Mouse (Mus musculus): ENCODE results near the gene Mrpl40.
"Not testable (repeated sequence)": the region's sequence is repeated elsewhere in the genome, so short reads cannot be mapped to it uniquely, and the experiment has no call there.

Mrpl40 gene

DNA sequence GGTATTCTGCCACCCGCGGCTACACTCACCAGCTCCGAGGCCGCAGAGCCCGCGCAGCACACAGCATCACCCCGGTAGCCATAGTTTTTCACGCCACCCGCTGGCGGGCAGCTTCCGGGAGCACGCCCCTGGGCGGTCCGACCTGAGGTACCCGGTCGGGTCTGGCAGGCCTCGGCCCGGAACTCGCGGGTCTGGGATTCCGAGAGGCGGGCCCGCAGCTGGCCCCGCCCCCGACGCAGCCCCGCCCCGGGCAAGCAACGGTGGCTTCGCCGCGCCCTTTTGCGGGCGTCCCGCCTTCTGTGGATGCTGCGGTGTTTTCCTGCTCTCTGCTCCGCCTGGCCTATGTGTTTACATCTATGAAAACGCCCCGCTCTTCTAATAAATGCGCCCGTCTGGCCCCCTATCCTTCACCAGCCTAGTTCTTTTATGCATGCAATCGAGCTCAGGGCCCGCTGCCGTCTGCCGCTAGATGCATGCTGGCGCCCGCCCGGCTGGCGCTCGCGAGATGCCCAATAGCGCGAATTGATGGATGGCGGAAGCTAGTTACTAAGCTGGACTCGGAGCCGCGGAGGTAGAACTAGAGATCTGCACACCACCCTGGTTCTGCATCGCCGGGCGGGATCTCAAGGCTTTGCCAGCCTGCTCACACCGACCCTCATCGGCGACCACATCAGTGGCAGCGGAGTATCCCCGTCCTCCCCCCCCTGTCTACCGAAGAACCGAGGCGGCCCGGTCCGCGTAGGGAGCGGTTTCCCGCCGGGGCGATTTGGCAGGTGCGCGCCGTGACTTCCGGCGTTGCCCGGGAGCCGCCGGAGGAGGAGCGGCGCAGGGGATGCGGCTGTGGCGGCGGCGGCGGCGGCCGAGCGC is at the start of gene Mrpl40, which contains the start of gene Hira:
Gene Mrpl40 (minus strand): TSS at position 421 of the 867 bp plus-strand sequence.
Gene Hira (plus strand): TSS at position 596 of the 867 bp plus-strand sequence.
- in situ Hi-C loops (cut with MboI, MseI): no loop called here

DNA sequence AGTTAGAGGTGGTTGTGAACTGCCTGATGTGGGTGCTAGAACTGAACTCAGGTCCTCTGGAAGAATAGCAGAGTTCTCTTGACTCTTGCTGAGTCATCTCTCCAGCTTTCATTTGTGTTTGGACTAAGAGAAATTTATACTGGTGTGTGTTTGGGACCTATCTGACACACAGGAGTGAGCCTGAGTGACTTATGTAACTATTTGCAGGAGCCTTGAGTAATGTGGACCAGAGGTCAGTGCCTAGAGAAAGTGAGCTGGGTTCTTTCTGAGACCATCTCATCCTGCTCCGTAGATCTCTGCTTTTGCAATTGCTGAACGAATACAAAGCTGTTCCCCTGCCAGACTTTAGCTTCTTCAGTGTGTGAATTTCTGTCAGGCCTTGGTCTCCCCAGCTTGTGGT is 45.1 kb upstream of the Mrpl40 start:
- in situ Hi-C loops (cut with MboI, MseI): no loop called here

DNA sequence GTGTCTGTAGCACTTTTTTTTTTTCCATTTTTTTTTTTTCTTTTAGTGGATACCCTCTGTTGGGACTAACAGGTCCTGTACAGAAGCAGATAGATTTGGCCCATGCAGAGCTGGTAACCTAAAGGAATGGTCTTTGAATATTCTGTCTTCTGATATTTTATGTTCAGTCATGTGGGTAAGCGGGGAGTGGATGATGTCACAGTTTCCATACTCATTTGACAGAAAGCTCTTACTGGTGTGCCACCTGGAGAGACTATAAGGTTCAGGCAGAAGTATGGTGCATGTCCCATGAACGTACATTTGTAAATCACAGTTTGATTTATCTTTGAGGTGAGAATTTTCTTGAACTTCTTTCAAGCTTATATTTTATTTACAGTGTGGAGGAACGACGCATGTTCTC is 39.4 kb upstream of the Mrpl40 start:
- in situ Hi-C loops (cut with MboI, MseI): no loop called here

DNA sequence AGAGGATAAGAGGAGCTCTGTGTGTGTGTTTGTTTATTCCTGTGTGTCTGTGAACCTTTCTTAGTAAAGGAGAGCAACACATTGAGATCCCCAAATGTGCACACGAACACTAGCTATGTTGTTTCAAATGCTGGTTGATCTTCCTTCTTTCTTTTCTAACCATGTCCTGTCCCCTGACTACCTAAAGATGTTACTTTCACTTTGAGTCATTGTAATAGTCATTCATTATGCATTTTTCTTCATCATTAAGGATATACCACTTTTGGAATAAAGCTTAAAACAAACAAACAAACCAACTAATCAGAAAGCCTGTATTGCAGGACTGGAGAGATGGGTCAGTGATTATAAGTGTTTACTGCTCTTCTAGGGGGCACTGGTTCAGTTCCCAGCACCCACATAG is 29.0 kb upstream of the Mrpl40 start:
- in situ Hi-C loops (cut with MboI, MseI): no loop called here

DNA sequence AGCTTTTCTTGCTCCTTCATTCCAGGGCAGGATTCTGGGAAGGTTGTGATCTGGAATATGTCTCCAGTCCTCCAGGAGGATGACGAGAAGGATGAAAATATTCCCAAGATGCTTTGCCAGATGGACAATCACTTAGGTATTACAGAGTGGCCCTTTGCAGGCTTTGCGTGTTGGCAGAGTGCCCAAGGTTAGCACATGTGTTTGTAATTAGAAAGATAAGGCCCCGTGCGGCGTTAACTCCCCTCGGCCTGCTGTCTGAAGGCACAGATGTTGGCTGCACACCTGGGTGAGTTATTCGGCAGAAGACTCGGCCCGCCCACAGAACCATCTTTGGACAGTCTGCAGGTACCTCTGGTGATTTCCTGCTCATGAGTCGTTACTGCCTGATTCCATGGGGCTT is 19.8 kb upstream of the Mrpl40 start:
- in situ Hi-C loops (cut with MboI, MseI): no loop called here

DNA sequence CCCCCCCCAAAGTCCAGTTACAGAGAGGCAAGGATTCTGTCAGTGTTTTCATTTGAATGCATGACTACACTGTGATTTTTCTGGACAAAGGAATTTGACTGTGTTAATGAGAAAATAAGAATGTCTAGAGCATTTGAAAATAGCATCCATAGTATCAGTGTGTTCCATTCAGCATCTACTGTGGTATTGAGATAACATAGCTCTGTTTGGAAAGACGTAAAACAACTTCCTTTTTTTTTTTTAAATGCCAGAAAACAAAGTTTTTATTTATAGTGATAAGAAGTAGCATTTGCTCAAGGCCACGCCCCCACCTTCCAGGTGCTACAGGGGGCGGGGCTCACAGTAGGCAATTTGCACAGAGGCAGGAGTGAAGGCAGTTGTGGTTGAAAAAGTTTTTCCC is 18.6 kb upstream of the Mrpl40 start:
- in situ Hi-C loops (cut with MboI, MseI): no loop called here

DNA sequence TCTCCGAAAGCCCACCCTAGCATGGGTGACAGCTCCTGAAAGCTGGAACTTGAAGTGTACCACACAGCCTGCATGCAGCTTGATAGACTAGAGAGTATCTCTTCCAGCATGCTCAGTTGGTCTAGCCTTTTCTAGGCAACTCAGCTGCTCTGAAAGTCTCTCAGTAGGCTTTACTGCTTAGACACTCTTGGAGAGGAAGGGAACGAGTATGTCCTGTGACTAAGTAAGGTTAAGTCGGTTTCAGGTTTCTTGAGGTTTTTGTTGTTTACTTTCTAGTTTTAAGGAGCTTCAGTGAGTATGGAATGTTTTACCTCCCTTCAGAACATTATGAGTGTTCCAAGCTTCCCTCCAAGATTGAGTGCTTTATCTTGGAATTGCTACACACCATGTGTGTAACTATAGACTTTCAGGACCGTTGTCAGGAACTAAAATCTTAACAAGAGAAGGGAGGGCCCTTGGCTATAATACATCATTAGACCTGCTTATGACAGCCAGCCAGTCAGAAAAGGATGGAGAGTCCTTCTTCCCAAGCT is 17.2 kb upstream of the Mrpl40 start:
- in situ Hi-C loops (cut with MboI, MseI): no loop called here

DNA sequence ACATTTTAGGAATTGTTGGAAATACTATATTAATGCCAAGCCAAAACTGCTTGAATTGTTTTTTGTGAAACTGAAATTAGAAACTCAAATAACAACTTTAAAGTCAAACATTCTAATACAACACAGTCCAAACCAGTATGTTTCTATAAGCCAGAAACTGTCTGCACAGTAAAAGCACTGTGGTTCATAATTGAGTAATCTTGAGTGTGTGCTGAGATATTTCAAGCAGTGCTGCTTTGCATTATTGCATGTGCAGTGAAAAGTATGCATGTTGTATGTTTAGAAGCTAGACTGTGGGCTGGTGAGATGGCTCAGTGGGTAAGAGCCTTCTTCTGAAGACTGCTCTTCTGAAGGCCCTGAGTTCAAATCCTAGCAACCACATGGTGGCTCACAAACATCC is 7.4 kb upstream of the Mrpl40 start:
- in situ Hi-C loops (cut with MboI, MseI): no loop called here

DNA sequence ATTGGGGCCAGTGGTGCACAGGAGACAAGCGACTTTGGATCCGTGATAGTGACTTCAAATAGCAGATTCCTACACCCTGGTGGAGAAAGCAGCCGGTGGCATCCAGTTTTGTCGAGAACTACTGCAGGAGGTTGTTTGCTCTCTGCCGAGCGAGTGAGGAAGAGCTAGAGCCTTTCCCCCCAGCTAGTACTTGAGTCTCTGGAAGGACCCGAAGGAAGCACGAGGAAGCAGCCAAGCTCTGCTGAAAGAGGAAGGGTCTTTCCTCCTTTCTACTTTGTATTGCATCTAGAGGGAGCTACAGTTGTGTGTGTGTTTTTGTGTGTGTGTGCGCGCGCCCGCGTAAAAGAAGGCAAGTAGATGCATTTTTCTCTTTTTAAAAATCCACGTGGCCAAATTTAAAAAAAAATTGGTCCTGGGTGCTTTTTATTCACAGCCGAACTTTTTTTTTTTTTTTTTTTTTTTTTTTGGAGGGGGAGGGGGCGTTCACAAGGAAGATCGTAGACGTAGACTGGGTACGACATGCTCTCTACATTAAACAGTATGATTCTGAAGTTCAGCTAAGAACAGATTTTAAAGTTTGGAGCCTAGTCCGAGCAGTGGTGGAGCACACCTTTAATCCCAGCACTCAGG is 1.5 kb upstream of the Mrpl40 start:
- in situ Hi-C loops (cut with MboI, MseI): no loop called here

DNA sequence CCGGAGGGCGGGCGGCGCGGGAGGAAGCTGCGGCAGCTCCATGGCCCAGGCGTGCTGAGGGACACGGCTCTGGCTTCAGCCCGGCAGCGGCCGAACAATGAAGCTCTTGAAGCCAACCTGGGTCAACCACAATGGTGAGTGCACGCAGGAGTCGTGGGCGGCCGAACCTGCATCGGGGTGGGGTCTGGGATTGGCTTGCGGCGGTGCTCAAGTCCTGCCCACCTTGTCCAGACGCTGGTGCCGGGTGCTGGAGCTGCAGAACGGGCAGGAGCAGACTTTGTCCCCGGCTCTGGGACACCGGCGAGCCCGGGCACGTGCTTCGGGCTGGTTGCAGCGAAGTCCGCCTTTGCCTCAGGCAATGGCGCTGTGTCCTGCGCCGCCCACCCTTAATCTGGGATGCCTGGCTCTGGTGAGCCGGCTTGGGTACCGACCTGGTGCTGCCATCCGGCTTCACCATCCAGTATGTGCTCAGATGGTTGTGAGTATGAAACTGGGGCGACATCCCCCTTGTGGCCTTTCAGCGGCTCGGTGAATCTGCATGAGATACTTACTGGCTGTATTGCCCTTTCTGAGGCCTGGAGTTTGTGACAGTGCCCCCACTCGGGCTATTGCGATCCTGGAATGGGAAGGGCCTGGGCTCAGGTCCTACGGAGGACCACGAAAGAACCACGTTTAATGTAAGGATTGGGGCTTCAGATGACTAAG is 876 bp upstream of the Mrpl40 start:
- in situ Hi-C loops (cut with MboI, MseI): no loop called here

DNA sequence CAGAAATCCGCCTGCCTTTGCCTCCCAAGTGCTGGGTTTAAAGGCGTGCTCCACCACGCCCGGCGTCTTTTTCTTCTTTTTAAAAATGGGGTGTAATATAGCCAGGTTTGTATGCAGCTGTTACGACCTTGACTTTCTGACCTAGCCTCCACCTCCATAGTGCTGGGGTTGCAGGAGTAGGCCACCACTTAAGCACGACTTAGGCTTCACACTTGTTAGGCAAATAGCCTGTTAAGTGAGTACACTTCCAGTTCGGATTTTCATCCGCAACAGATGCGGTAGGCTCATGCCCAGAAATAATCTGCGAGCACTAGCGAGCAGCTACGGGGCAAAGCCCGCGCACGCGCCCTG is 596 bp downstream of the Mrpl40 start:
- in situ Hi-C loops (cut with MboI, MseI): no loop called here

DNA sequence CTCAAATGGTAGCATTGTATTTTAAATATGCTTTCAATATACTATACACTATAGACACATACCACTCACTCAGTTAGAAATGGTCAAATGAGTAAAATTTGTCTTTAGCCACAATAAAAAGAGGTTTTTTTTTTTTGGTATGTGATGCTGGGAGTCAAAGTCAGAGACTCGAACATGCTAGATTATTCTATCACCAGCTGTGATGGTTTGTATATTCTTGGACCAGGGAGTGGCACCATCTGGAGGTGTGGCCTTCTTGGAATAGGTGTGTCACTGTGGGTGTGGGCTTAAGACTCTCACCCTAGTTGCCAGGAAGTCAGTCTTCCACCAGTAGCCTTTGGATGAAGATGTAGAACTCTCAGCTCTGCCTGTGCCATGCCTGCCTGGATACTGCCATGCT is 6.2 kb downstream of the Mrpl40 start:
- in situ Hi-C loops (cut with MboI, MseI): loop anchor here (5.0 kb wide), 1 partner anchor 53 kb away; no protein-coding TSS in a partner anchor

DNA sequence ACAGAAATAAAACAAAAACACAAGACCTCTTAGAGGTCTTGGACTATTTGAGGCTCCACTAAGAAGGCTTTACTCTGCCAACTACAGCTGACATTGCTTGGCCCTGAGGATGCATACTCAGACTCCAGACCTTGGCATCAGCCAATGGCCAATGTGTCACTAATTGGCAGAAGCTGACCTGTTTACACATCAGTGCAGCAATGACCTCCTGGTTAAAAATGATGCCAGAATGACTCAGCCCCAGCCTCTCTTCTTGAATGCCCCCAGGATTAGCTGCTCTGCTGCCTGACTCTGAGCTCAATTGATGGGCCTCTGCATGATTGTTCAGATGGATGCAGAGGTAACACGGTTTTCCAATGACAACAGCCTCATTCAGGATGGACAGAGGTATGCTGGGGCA is 16.5 kb downstream of the Mrpl40 start:
- in situ Hi-C loops (cut with MboI, MseI): no loop called here

DNA sequence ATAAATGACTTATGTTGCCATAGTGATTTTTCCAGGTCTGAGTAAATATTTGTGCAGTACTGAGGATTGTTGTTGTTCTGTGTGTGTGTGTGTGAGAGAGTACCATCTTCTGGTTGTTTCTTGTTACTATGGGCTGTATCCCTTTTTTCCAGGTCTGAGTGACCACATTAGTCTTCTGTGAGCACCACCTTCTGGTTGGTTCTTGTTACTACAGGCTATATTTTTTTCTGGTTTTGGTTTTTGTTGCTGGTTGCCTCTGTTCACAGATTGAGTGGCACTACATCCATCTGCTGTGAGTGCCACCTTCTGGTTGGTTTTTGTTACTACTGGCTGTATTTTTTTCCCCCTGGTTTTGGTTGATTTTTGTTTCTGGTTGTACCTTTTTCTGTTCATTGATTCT is 18.1 kb downstream of the Mrpl40 start:
- in situ Hi-C loops (cut with MboI, MseI): loop anchor here (5.0 kb wide), 1 partner anchor 161 kb away; no protein-coding TSS in a partner anchor

DNA sequence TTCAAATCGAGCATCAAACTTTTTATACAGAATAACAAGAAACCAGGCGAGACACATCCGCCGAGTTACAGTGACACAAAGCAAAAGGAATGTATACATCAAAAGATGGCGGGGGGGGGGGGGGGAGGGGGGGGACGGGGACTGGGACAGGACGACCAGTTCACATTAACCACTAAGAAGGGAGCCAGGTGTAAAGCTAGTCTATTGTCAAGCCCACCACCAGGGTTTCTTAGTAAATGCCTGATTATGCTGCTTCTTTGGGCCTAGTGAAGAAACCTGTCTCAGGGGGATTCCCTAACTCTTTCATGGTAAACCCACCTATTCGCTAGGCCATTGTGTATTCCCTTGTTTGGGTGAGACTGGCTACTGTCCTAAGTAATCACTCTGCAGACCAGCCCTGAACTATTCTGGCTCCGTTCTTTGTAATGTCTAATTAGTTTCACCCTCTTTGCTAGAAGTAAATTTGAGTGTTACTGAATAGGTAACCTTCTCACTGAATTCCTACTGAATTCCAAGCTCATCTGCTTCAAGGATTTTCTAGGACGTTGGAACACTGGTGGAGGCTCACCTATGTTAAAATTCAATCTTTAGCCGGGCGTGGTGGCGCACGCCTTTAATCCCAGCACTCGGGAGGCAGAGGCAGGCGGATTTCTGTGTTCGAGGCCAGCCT is 27.0 kb downstream of the Mrpl40 start:
- in situ Hi-C loops (cut with MboI, MseI): not testable (repeated sequence)

DNA sequence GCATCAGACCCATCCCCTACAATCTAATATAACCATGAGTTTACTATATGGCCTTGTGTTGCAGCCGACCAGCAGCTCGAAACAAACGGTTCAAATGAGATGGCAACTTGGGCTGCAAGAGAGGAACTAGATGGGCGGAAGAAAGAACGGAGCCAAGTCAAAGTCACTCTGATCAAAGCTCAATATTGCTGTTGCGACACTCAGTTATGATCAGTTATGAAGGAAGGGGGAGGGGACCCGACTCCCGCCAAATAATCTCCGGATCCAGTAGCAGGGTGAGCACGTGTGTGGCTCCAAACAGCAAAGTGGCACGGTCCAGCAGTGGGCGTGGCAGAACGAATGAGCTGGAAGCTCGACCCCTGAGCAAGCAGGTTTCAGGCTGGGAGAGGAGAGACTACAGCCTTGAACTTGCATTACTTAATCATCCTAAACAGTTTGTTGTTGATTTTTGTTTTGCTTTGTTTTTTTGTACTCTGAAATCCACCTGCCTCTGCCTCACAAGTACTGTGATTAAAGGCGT is 30.3 kb downstream of the Mrpl40 start:
- in situ Hi-C loops (cut with MboI, MseI): no loop called here

DNA sequence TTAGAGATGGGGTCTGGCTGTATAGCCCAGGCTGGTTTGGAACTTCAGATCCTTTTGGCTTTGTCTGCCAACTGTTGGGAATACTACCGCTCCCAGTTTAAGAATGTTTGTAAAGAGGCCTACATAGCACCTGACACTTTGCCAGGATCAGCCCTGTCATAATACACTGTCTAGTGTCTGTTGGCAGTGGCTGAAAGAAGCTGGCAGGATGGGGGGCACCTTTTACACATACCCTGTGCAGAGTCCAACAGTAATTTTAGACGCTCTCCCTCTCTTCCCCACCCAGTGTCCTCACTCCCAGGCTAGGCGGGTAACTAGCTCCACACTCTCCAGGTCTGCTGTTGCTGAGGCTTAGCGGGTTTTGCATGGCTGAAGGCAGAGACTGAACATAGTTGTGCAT is 38.3 kb downstream of the Mrpl40 start:
- in situ Hi-C loops (cut with MboI, MseI): loop anchor here (10.0 kb wide), 1 partner anchor 944 kb away; the partner anchor contains the start of genes Dgcr2, Gm20518, Tssk1 and Tssk2

DNA sequence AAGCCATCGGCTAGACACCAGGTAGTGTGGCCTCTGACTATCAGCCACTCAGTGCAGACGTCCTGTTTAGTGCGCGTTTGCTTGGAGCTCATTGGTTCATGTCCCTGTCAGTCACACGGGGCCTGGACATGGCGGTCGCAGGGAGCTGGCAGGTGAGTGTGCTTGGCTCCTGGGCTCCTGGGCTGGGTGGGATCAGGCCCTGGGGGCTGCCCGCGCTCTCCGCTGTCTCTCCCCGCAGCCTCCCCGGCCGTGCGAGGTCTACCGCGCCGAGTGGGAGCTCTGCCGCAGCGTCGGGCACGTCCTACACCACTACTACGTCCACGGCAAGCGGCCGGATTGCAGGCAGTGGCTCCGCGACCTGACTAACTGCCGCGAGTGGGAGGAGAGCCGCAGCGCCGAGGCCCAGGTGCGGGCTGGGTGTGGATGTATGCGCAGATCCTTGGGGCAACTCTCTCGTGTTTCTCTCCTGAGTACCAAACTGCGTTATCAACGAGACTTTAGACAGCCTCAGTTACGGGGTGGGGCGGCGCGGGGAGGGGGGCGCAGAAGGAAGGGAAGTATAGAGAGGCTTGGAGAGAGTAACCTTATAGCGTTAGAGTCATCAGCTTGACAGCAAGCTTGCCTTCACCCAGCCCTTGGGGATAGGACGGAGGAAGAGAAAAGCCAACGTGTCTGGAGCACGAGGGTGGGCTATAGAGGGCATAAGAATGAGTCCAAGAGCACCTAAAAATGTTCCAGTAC is 40.0 kb downstream of the Mrpl40 start, which contains the start of the genes 2510002D24Rik and Gm28539:
Gene 2510002D24Rik (plus strand): TSS at position 111 of the 741 bp plus-strand sequence.
Gene Gm28539 (plus strand): TSS at position 117 of the 741 bp plus-strand sequence.
- in situ Hi-C loops (cut with MboI, MseI): loop anchor here (10.0 kb wide), 1 partner anchor 942 kb away; the partner anchor contains the start of genes Dgcr2, Gm20518, Tssk1 and Tssk2

DNA sequence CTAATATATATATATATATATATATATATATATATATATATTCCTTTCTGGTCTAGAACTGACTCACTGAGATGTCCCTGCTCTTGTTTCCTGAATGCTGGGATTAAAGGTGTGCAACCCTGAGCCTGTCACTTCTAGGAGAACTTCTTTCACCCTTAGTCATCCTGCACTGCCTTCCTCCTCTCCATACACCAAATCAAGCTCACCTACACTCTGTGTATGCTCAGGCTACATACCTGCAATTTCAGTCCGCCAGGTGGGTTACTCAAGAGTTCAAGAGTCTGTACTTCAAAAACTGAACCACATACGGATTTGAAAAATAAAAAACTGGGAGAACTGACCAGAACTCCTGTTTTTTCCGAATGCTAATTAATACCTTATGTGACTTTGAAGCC is 40.6 kb downstream of the Mrpl40 start:
- in situ Hi-C loops (cut with MboI, MseI): loop anchor here (10.0 kb wide), 1 partner anchor 941 kb away; the partner anchor contains the start of genes Dgcr2, Gm20518, Tssk1 and Tssk2

DNA sequence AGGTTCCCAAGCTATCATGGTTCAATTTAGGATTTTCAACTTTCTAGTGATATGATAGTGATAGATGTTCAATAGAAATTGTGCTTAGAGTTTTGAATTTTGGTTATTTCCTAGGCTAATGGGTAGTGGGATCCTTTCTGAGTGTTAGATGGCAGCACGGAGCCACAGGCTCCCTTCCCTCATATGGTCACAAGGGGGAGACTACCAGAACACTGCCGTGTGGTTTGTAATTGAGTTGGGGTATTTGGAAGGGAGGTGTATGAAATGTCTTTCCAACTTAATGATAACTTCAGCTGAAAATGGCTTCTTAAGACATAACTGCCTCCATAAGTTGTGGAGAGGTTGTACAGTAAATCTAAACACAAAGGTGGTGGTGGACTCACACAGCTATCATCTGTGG is 43.2 kb downstream of the Mrpl40 start:
- in situ Hi-C loops (cut with MboI, MseI): loop anchor here (10.0 kb wide), 1 partner anchor 939 kb away; the partner anchor contains the start of genes Dgcr2, Gm20518, Tssk1 and Tssk2

Measured in T-helper 1 cell (primary cell).